Mouse (Mus musculus): ENCODE data around the gene Pnp2. TPM values are rescaled to one million over a fixed set of nuclear protein-coding genes. Genes with fewer than 3 reads are reported as not detected.

Gene Pnp2
- 0.83 TPM for polyA plus RNA-seq (2017; shearing (Covaris generic))

DNA sequence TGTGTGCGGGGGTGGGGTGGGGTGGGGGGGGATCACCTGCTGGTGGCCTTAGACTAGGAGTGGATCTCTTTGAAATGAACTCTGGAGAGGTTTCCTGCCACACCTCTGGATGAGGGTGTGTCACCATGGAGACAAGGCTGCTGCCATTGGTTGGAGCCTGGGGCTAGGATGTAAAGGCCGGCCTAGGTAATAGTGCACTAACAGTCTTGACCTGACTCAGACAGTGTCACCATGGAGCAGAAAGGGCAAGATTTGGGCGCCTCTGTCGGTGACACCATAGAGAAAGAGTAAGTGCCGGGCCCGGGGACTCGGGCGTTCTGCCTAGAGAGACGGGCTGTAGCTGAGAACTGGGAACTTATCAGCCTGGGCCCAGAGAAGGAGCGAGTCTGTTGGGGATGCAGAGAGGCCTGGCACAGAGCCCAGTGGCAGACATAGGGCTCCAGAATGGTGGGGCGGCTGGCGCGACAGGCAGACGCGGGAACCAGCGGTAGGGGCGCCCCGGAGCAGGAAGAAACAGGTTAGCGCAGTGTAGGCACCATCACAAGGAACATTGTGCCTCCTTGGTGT is at the start of gene Pnp2:
Pnp2 (plus strand) TSS at position 51 of the 567 bp plus-strand sequence.

GRCm38 (mm10) chr14:50924281-50925064 is 31.3 kb upstream of the Pnp2 start, which contains the start of the genes Osgep and Apex1:
Gene Osgep (minus strand): TSS chr14:50924893.
Gene Apex1 (plus strand): TSS chr14:50924968.

GRCm38 (mm10) chr14:50930754-50931492 is 24.9 kb upstream of the Pnp2 start, which contains the start of the genes Pip4p1 and Pnp:
Gene Pip4p1 (minus strand): TSS chr14:50930856.
Gene Pnp (plus strand): TSS chr14:50931082.

DNA sequence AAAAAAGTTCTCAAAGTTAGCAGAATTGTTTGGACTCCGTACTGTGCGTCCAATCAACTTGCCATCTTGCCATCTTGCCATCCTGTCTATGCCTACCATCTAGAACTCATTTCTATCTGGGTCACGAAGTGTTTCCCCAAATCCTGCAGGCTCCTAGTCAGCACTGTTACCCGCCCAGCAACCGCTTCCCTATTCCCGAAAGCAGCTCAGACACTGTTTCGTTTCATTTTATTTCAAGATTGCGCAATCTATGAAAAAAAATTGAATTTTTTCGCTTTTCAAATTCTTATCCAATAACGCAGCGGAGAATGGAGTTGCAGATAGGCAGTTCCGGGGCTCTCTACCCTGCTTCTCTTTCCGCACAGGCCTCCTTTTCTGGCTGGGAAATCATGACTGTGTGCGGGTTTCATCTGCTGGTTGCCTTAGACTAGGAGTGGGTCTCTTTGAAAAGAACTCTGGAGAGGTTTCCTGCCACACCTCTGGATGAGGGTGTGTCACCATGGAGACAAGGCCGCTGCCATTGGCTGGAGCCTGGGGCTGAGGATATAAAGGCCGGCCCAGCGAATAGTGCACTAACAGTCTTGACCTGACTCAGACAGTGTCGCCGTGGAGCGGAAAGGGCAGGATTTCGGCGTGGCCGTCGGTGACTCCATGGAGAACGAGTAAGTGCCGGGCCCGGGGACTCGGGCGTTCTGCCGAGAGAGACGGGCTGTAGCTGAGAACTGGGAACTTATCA is 11.7 kb upstream of the Pnp2 start, which contains the start of gene Gm49342:
Gm49342 (plus strand) TSS at position 586 of the 736 bp plus-strand sequence.

DNA sequence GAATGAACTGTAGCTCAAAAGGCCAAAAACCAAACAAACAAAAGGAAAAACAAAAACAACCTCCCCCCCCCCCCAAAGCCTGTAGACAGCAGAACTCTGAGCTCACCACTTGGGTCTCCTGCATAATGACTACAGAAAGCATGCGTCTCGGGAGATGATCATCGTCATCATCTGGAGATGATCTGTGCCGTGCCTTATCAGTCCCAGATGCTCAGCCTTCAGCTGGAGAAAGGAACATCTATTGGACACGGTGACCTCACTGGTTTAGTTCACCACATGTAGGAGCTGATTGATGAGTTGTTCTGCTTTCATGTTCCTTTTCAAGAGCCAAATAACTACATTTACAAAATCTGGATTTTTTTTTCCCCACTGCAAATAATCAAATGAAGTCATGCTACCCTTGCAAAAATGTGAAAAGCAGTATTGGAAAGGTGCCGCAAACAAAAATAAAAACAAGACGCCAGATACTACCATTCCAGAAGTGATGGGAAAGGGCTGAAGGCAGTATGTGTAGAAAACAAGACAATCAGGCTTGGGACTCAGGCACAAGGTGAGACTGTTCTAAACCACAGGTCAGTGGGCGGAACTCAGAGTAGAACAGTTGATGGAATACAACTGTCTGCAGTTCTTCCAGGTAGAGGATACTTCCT is 51.5 kb downstream of the Pnp2 start, which contains the start of gene Rnase10:
Rnase10 (plus strand) TSS at position 600 of the 650 bp plus-strand sequence.

Other genes starting within 250 kb of the Pnp2 start
- not detected for gene Olfr748, start 248.6 kb upstream of the Pnp2 start, polyA plus RNA-seq (2017; shearing (Covaris generic))
- gene Olfr749, start 210.9 kb upstream of the Pnp2 start, polyA plus RNA-seq (2017; shearing (Covaris generic)) = not detected
- gene Ttc5, start 170.5 kb upstream of the Pnp2 start, polyA plus RNA-seq (2017; shearing (Covaris generic)) = 113 TPM
- gene Ccnb1ip1, start 148.3 kb upstream of the Pnp2 start, polyA plus RNA-seq (2017; shearing (Covaris generic)) = not detected
- 83.4 TPM for gene Parp2, start 148.2 kb upstream of the Pnp2 start, polyA plus RNA-seq (2017; shearing (Covaris generic))
- 27.8 TPM for gene Tep1, start 85.4 kb upstream of the Pnp2 start, polyA plus RNA-seq (2017; shearing (Covaris generic))
- 0.05 TPM for gene Klhl33, start 58.5 kb upstream of the Pnp2 start, polyA plus RNA-seq (2017; shearing (Covaris generic))
- 94.6 TPM for gene Osgep, start 31.1 kb upstream of the Pnp2 start, polyA plus RNA-seq (2017; shearing (Covaris generic))
- 66.3 TPM for gene Apex1, start 31.0 kb upstream of the Pnp2 start, polyA plus RNA-seq (2017; shearing (Covaris generic))
- gene Pip4p1, start 25.1 kb upstream of the Pnp2 start, polyA plus RNA-seq (2017; shearing (Covaris generic)) = 8.1 TPM
- gene Pnp, start 24.9 kb upstream of the Pnp2 start, polyA plus RNA-seq (2017; shearing (Covaris generic)) = 80.7 TPM
- not detected for gene Gm49342, start 11.5 kb upstream of the Pnp2 start, polyA plus RNA-seq (2017; shearing (Covaris generic))
- gene Rnase10, start 51.8 kb downstream of the Pnp2 start, polyA plus RNA-seq (2017; shearing (Covaris generic)) = not detected
- not detected for gene Rnase9, start 85.9 kb downstream of the Pnp2 start, polyA plus RNA-seq (2017; shearing (Covaris generic))
- gene Rnase11, start 94.2 kb downstream of the Pnp2 start, polyA plus RNA-seq (2017; shearing (Covaris generic)) = not detected
- gene Rnase12, start 101.7 kb downstream of the Pnp2 start, polyA plus RNA-seq (2017; shearing (Covaris generic)) = not detected
- gene Olfr750, start 118.4 kb downstream of the Pnp2 start, polyA plus RNA-seq (2017; shearing (Covaris generic)) = not detected
- 22.8 TPM for gene Rnase4, start 135.1 kb downstream of the Pnp2 start, polyA plus RNA-seq (2017; shearing (Covaris generic))
- 4.4 TPM for gene Ang, start 135.2 kb downstream of the Pnp2 start, polyA plus RNA-seq (2017; shearing (Covaris generic))
- not detected for gene Eddm3b, start 158.4 kb downstream of the Pnp2 start, polyA plus RNA-seq (2017; shearing (Covaris generic))
- 1.2 TPM for gene Rnase6, start 167.9 kb downstream of the Pnp2 start, polyA plus RNA-seq (2017; shearing (Covaris generic))
- gene Rnase1, start 190.8 kb downstream of the Pnp2 start, polyA plus RNA-seq (2017; shearing (Covaris generic)) = not detected
- not detected for gene Rnase2b, start 206.3 kb downstream of the Pnp2 start, polyA plus RNA-seq (2017; shearing (Covaris generic))
- gene Ang2, start 243.2 kb downstream of the Pnp2 start, polyA plus RNA-seq (2017; shearing (Covaris generic)) = not detected
- gene Ear14, start 247.4 kb downstream of the Pnp2 start, polyA plus RNA-seq (2017; shearing (Covaris generic)) = not detected

Data from activated CD4-positive, CD25-positive, alpha-beta regulatory T cell, adult 9 weeks (primary cell).